Mouse (Mus musculus): Measurements from ENCODE around the gene Arhgef10l. TPM values are rescaled to one million over a fixed set of nuclear protein-coding genes. Genes with fewer than 3 reads are reported as not detected.

Gene Arhgef10l
- polyA plus RNA-seq, 1 experiment = 34.6 TPM

GRCm38 (mm10) chr4:140667802-140668201, 2.0 kb upstream of the Arhgef10l start:
- Histone ChIP-seq H3K4me3 (replicated peaks; ENCODE audit: extremely low read depth, low read depth, low read length) (no peak overlapping the region), H3K4me1 (ENCODE audit: control insufficient read depth, insufficient read depth, low read length) (peaks cover 2% of the 10 kb centered on the region)
- no peak for TF ChIP-seq CTCF (IDR thresholded peaks at IDR 0.05; ENCODE audit: insufficient read depth, low read length)
- TF ChIP-seq POLR2A (IDR thresholded peaks at IDR 0.05; ENCODE audit: borderline replicate concordance, extremely low read depth, low read depth, low read length) = no peak
- DNase-seq = no peak
- WGBS = 84% methylated on average over 8 of the region's 8 CpGs

- WGBS = 71% methylated on average over 7 of the region's 7 CpGs
- no peak for TF ChIP-seq CTCF (IDR thresholded peaks at IDR 0.05; ENCODE audit: insufficient read depth, low read length)
- TF ChIP-seq POLR2A (IDR thresholded peaks at IDR 0.05; ENCODE audit: borderline replicate concordance, extremely low read depth, low read depth, low read length) = no peak
- H3K4me1 ChIP-seq (ENCODE audit: control insufficient read depth, insufficient read depth, low read length) = peaks cover 12% of the 10 kb centered on the region
- no peak for DNase-seq
- no peak overlapping the region for H3K4me3 ChIP-seq (replicated peaks; ENCODE audit: extremely low read depth, low read depth, low read length)
Measured at GRCm38 (mm10) chr4:140665053-140665452, 759 bp downstream of the Arhgef10l start.

DNA sequence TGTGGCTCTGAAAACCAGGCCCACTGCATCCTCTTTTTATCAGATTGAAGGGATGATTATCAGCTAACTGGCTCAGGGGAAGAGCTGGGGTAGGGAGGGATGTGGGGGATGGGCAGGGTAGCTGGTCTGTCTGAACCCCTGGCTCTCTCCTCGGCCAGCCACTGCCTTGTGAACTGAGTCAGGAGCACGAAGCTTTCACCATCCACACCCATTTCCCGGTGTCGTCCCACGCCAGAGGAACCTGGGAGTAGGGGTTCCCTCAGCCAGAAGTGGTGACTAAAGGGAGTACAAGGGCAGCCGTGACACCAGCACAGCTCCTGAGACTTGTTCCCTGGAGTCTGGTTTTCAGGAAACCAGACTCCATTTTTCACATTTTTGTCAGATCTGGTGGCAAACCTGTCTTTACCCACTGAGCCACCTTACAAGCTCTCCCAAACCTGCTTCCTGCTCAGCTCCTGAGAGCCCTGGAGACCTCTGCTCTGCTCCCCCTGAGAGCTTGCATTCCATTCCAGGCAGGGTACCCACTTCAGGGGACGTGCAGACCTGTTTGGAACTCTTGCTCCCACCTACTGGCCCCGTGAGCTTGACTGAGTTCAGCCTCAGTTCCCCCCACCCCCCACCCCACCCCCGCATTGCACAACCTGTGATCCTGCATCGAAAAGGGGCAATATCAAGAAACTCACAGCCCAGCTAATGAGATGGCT, 2.8 kb downstream of the Arhgef10l start:
- no peak for TF ChIP-seq CTCF (IDR thresholded peaks at IDR 0.05; ENCODE audit: insufficient read depth, low read length)
- TF ChIP-seq POLR2A (IDR thresholded peaks at IDR 0.05; ENCODE audit: borderline replicate concordance, extremely low read depth, low read depth, low read length) = no peak
- Histone ChIP-seq H3K4me3 (replicated peaks; ENCODE audit: extremely low read depth, low read depth, low read length) (no peak overlapping the region), H3K4me1 (ENCODE audit: control insufficient read depth, insufficient read depth, low read length) (peaks cover 12% of the 10 kb centered on the region)
- no peak for DNase-seq
- WGBS = 42% methylated on average over 10 of the region's 10 CpGs

DNA sequence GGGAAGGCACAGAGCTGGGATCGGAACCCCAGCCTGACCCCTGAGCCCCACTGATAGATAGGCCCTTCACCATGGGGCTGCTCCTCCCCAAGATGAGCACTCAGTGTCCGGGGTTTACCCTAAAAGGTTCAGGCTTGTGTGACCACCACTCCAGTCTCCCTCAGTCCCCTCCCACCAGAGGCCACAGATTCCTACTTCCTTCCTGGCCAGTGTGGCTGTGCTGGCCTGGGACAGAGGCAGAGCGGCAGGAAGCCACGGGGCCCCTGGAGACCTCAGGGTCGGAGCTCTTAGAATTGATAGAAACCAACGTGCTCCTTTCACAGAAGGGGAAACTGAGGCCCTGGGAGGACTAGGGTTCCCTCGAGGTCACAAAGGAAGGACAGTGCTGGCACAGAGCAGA, 3.4 kb downstream of the Arhgef10l start:
- Histone ChIP-seq H3K4me1 (ENCODE audit: control insufficient read depth, insufficient read depth, low read length) (peaks cover 15% of the 10 kb centered on the region), H3K4me3 (replicated peaks; ENCODE audit: extremely low read depth, low read depth, low read length) (no peak overlapping the region)
- 24% methylated on average over 7 of the region's 7 CpGs for WGBS
- TF ChIP-seq CTCF (IDR thresholded peaks at IDR 0.05; ENCODE audit: insufficient read depth, low read length) = no peak
- no peak for TF ChIP-seq POLR2A (IDR thresholded peaks at IDR 0.05; ENCODE audit: borderline replicate concordance, extremely low read depth, low read depth, low read length)
- DNase-seq = no peak

DNA sequence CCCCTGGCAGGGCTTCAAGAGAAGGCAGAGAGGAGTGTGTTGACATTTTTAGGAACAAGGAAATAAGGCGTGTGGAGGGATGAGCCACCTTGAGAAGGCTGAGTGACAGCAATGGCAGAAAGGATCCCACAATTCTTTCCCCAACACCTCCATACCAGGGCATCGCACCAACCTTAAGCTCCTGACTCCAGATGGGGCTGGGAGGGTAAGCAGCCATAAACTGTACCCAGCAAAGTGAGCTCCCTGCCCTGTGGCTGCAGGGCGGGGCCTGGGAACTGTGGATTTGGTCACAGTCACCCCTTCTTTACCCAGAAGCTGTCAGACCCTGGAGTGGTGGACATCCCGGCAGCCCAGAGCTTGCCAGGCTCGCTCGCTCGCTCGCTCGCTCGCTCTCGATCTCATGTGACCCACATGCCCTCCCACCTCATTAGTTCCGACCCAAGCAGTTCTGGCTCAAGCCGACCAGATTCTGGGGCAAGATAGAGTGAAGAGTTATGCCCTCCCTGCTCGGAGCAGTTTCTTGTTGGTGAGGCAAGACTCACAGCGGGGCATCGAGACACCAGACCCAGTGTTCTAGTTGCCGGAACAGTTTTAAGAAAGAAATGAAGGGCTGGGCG, 4.3 kb downstream of the Arhgef10l start:
- DNase-seq = no peak
- H3K4me3 ChIP-seq (replicated peaks; ENCODE audit: extremely low read depth, low read depth, low read length) = no peak overlapping the region
- 56% methylated on average over 18 of the region's 18 CpGs for WGBS

DNA sequence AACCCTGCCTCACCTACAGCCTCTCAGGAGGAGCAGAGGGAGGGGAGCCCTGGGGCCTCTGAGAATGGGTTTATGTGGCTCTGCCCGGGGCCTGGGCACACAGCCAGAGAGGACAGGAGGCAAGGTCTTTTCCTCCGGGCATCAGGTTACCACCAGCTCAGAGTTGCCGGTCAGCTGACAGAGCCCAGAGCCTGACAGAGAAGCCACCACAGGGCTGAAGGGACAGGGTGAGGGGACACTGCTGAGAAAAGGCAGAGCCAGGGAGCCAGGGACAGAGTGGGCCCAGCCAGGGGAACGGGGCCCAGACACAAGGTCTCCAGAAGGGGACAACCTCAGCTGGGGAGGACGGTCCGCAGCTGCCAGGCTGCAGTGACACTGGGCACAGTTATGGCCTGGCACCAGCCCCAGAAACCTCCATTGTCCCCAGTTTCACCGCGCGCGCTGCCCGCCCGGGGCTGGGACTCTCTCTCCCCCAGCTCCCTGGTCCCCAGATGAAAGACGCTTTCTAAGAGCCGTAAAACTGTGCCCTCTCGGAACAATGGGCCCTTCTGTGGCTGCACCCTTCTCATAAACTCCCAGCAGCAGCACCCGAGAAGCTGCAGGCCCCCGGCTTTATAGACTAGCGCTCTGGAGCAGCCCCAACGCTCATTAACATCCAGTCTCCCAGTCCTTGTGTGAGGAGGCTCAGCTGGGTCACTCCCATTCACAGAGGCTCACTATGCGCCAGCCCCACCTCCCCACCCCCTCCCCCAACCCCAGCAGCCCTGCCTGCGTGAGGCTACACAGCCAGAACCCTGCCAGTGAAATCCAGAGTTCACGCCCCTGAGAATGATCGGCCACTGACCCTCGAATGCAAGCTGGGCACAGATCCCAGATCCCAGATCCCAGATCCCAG, 7.9 kb downstream of the Arhgef10l start:
- Histone ChIP-seq H3K4me1 (ENCODE audit: control insufficient read depth, insufficient read depth, low read length) (peaks cover 14% of the 10 kb centered on the region), H3K4me3 (replicated peaks; ENCODE audit: extremely low read depth, low read depth, low read length) (no peak overlapping the region)
- WGBS = 14% methylated on average over 24 of the region's 24 CpGs
- TF ChIP-seq CTCF (IDR thresholded peaks at IDR 0.05; ENCODE audit: insufficient read depth, low read length) = no peak
- no peak for TF ChIP-seq POLR2A (IDR thresholded peaks at IDR 0.05; ENCODE audit: borderline replicate concordance, extremely low read depth, low read depth, low read length)
- DNase-seq = peak; percentile 38

More for the DNA sequence above, 4.3 kb downstream of the Arhgef10l start:
- TF ChIP-seq CTCF (IDR thresholded peaks at IDR 0.05; ENCODE audit: insufficient read depth, low read length) = no peak
- TF ChIP-seq POLR2A (IDR thresholded peaks at IDR 0.05; ENCODE audit: borderline replicate concordance, extremely low read depth, low read depth, low read length) = no peak
- peaks cover 15% of the 10 kb centered on the region for H3K4me1 ChIP-seq (ENCODE audit: control insufficient read depth, insufficient read depth, low read length)

DNA sequence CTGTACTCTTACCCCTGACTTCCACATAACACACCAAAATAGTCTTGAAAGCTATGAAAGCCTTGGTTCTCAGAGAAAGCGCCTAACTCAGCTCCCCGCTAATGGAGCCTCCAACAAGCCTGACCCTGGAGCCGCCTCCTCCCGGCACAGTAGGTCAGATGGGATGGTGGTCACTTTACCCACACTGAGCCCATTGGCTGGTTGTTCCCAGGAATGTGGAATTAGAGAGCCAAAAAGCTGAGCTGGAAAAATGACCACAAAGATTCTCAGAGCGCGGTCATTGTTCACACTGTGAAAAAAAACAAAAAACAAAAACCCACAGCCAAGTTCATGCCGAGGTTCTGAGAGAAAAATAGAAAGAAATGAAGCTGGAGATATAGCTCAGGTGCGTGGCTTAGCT, 9.3 kb downstream of the Arhgef10l start:
- no peak for DNase-seq
- TF ChIP-seq CTCF (IDR thresholded peaks at IDR 0.05; ENCODE audit: insufficient read depth, low read length) (no peak), POLR2A (IDR thresholded peaks at IDR 0.05; ENCODE audit: borderline replicate concordance, extremely low read depth, low read depth, low read length) (no peak)
- 74% methylated on average over 8 of the region's 8 CpGs for WGBS
- Histone ChIP-seq H3K4me3 (replicated peaks; ENCODE audit: extremely low read depth, low read depth, low read length) (no peak overlapping the region), H3K4me1 (ENCODE audit: control insufficient read depth, insufficient read depth, low read length) (peaks cover 2% of the 10 kb centered on the region; the same call in 1 of the 2 replicates)

- no peak overlapping the region for H3K4me3 ChIP-seq (replicated peaks; ENCODE audit: extremely low read depth, low read depth, low read length)
- peaks cover 2% of the 10 kb centered on the region; the same call in 1 of the 2 replicates for H3K4me1 ChIP-seq (ENCODE audit: control insufficient read depth, insufficient read depth, low read length)
- WGBS = 65% methylated on average over 8 of the region's 8 CpGs
- TF ChIP-seq CTCF (IDR thresholded peaks at IDR 0.05; ENCODE audit: insufficient read depth, low read length) (no peak), POLR2A (IDR thresholded peaks at IDR 0.05; ENCODE audit: borderline replicate concordance, extremely low read depth, low read depth, low read length) (no peak)
- no peak for DNase-seq
Measured at GRCm38 (mm10) chr4:140654798-140655197, 11.0 kb downstream of the Arhgef10l start.

GRCm38 (mm10) chr4:140653835-140654583, 11.8 kb downstream of the Arhgef10l start:
- TF ChIP-seq CTCF (IDR thresholded peaks at IDR 0.05; ENCODE audit: insufficient read depth, low read length) = no peak
- H3K4me1 ChIP-seq (ENCODE audit: control insufficient read depth, insufficient read depth, low read length) = peaks cover 2% of the 10 kb centered on the region; the same call in 1 of the 2 replicates
- no peak for DNase-seq
- H3K4me3 ChIP-seq (replicated peaks; ENCODE audit: extremely low read depth, low read depth, low read length) = no peak overlapping the region
- 30% methylated on average over 14 of the region's 14 CpGs for WGBS

Measured in lung, adult 2 months (tissue).